Mouse (Mus musculus) limb, embryonic 15.5 days (tissue): ENCODE data around the gene Lyrm4. TPM values are rescaled to one million over a fixed set of nuclear protein-coding genes. Genes with fewer than 3 reads are reported as not detected.

Source experiments
- ATAC-seq: fragments of 200-750 bp; cut with Nextera tagmentation; 2 replicates; pipeline ENCODE4 v1.8.0; 2017; ENCODE audit warnings: low read depth, moderate TSS enrichment; ENCODE audit not compliant: insufficient number of reproducible peaks, low FRiP score, low TSS enrichment
- H3K27ac ChIP-seq: fragments of 300-500 bp; sonication (generic); 2 replicates; pipeline ENCODE4 v1.5.1; 2015; ENCODE audit warnings: moderate library complexity, mild to moderate bottlenecking, inconsistent platforms
- H3K27me3 ChIP-seq: fragments of 300-500 bp; sonication (generic); 2 replicates; pipeline ENCODE4 v1.6.1; 2015; ENCODE audit warnings: inconsistent platforms
- H3K36me3 ChIP-seq: fragments of 300-500 bp; sonication (generic); 2 replicates; pipeline ENCODE4 v1.6.1; 2015; ENCODE audit warnings: inconsistent platforms
- H3K4me1 ChIP-seq: fragments of 300-500 bp; sonication (generic); 2 replicates; pipeline ENCODE4 v1.6.1; 2015; ENCODE audit warnings: inconsistent platforms
- H3K4me2 ChIP-seq: fragments of 300-500 bp; sonication (generic); 2 replicates; pipeline ENCODE4 v1.6.1; 2015; ENCODE audit warnings: mild to moderate bottlenecking, inconsistent platforms
- H3K4me3 ChIP-seq: fragments of 300-500 bp; sonication (generic); 2 replicates; pipeline ENCODE4 v1.5.1; 2015; ENCODE audit warnings: mild to moderate bottlenecking, inconsistent platforms
- H3K9ac ChIP-seq: fragments of 300-500 bp; sonication (generic); 2 replicates; pipeline ENCODE4 v1.6.1; 2015; ENCODE audit warnings: inconsistent platforms
- H3K9me3 ChIP-seq: fragments of 300-500 bp; sonication (generic); 2 replicates; pipeline ENCODE4 v1.6.1; 2016; ENCODE audit warnings: inconsistent platforms
- WGBS: fragments of 180-500 bp; shearing (Covaris S2); methylation state at CpG from one replicate; pipeline ENCODE4 v1.1.7; 2015; 5-methylcytosine and 5-hydroxymethylcytosine counted together
- polyA plus RNA-seq: library from polyadenylated mRNA; unstranded; fragments of >200 nt; fragmentation: Nextera tagmentation; extraction: Ambion mirVana; gene quantifications from 2 replicates; pipeline ENCODE4 v1.2.1, GENCODE M21; 2015

Gene Lyrm4
- polyA plus RNA-seq, 1 experiment from 2014 or later = 21.3 TPM

- 61% methylated on average over 4 of the region's 4 CpGs for WGBS
- Histone ChIP-seq H3K36me3 (peaks cover 10% of the 10 kb centered on the region; the same call in 1 of the 2 replicates), H3K9me3 (no peaks in the 10 kb centered on the region), H3K4me3 (no peak overlapping the region), H3K4me2 (no peak overlapping the region), H3K9ac (no peak overlapping the region), H3K27me3 (no peaks in the 10 kb centered on the region), H3K4me1 (peaks cover 4% of the 10 kb centered on the region; the same call in 1 of the 2 replicates), H3K27ac (no peak overlapping the region)
- ATAC-seq = no peak
Observed at GRCm38 (mm10) chr13:36088168-36088567, 29.2 kb downstream of the Lyrm4 start.

- no peak overlapping the region for H3K27ac ChIP-seq
- 92% methylated on average over 2 of the region's 2 CpGs for WGBS
Observed at GRCm38 (mm10) chr13:36087427-36087826, 29.9 kb downstream of the Lyrm4 start.

GRCm38 (mm10) chr13:36086608-36087391 lies 30.5 kb downstream of the Lyrm4 start:
- no peaks in the 10 kb centered on the region for H3K27me3 ChIP-seq
- H3K4me1 ChIP-seq = peaks cover 4% of the 10 kb centered on the region; the same call in 1 of the 2 replicates
- H3K27ac ChIP-seq = no peak overlapping the region
- H3K4me3 ChIP-seq = no peak overlapping the region
- WGBS = 86% methylated on average over 5 of the region's 5 CpGs
- no peak overlapping the region for H3K4me2 ChIP-seq
- no peaks in the 10 kb centered on the region for H3K9me3 ChIP-seq
- no peak for ATAC-seq
- H3K36me3 ChIP-seq = peaks cover 6% of the 10 kb centered on the region; the same call in 1 of the 2 replicates
- no peak overlapping the region for H3K9ac ChIP-seq

More at GRCm38 (mm10) chr13:36087427-36087826, 29.9 kb downstream of the Lyrm4 start:
- Histone ChIP-seq H3K4me3 (no peak overlapping the region), H3K9me3 (no peaks in the 10 kb centered on the region), H3K36me3 (peaks cover 9% of the 10 kb centered on the region; the same call in 1 of the 2 replicates), H3K4me2 (no peak overlapping the region), H3K27me3 (no peaks in the 10 kb centered on the region), H3K9ac (no peak overlapping the region), H3K4me1 (peaks cover 4% of the 10 kb centered on the region; the same call in 1 of the 2 replicates)
- no peak for ATAC-seq

GRCm38 (mm10) chr13:36085971-36086370 lies 31.4 kb downstream of the Lyrm4 start:
- Histone ChIP-seq H3K4me1 (peaks cover 4% of the 10 kb centered on the region; the same call in 1 of the 2 replicates), H3K4me3 (no peak overlapping the region), H3K27me3 (no peaks in the 10 kb centered on the region), H3K9me3 (no peaks in the 10 kb centered on the region), H3K27ac (no peak overlapping the region), H3K9ac (no peak overlapping the region), H3K36me3 (peaks cover 2% of the 10 kb centered on the region; the same call in 1 of the 2 replicates), H3K4me2 (no peak overlapping the region)
- ATAC-seq = no peak
- 36% methylated on average over 3 of the region's 3 CpGs for WGBS

- no peaks in the 10 kb centered on the region for H3K27me3 ChIP-seq
- H3K36me3 ChIP-seq = no peaks in the 10 kb centered on the region
- H3K9me3 ChIP-seq = no peaks in the 10 kb centered on the region
- 62% methylated on average over 3 of the region's 3 CpGs for WGBS
- H3K9ac ChIP-seq = no peak overlapping the region
- H3K27ac ChIP-seq = no peak overlapping the region
- H3K4me3 ChIP-seq = no peak overlapping the region
- peaks cover 4% of the 10 kb centered on the region; the same call in 1 of the 2 replicates for H3K4me1 ChIP-seq
- no peak overlapping the region for H3K4me2 ChIP-seq
- no peak for ATAC-seq
Observed at GRCm38 (mm10) chr13:36084701-36085100, 32.6 kb downstream of the Lyrm4 start.

- Histone ChIP-seq H3K36me3 (no peaks in the 10 kb centered on the region), H3K4me1 (peaks cover 4% of the 10 kb centered on the region; the same call in 1 of the 2 replicates), H3K27ac (no peak overlapping the region), H3K9ac (no peak overlapping the region), H3K4me2 (no peak overlapping the region), H3K27me3 (no peaks in the 10 kb centered on the region), H3K9me3 (no peaks in the 10 kb centered on the region), H3K4me3 (no peak overlapping the region)
- no peak for ATAC-seq
- WGBS = 69% methylated on average over 3 of the region's 3 CpGs
Observed at GRCm38 (mm10) chr13:36081591-36081990, 35.7 kb downstream of the Lyrm4 start.

GRCm38 (mm10) chr13:36074484-36074883 lies 42.8 kb downstream of the Lyrm4 start:
- H3K9me3 ChIP-seq = no peaks in the 10 kb centered on the region
- no peak overlapping the region for H3K27ac ChIP-seq
- H3K4me1 ChIP-seq = no peaks in the 10 kb centered on the region
- ATAC-seq = no peak
- H3K4me3 ChIP-seq = no peak overlapping the region
- H3K27me3 ChIP-seq = no peaks in the 10 kb centered on the region
- H3K9ac ChIP-seq = no peak overlapping the region
- no peaks in the 10 kb centered on the region for H3K36me3 ChIP-seq
- no peak overlapping the region for H3K4me2 ChIP-seq
- 82% methylated on average over 3 of the region's 3 CpGs for WGBS

- Histone ChIP-seq H3K4me1 (no peaks in the 10 kb centered on the region), H3K4me3 (no peak overlapping the region), H3K36me3 (no peaks in the 10 kb centered on the region), H3K9me3 (no peaks in the 10 kb centered on the region), H3K4me2 (no peak overlapping the region), H3K27me3 (no peaks in the 10 kb centered on the region), H3K9ac (no peak overlapping the region), H3K27ac (no peak overlapping the region)
- 63% methylated on average over 2 of the region's 2 CpGs for WGBS
- no peak for ATAC-seq
Observed at GRCm38 (mm10) chr13:36066676-36067075, 50.6 kb downstream of the Lyrm4 start.

GRCm38 (mm10) chr13:36057489-36057888 lies 59.8 kb downstream of the Lyrm4 start:
- Histone ChIP-seq H3K27me3 (no peaks in the 10 kb centered on the region), H3K9me3 (no peaks in the 10 kb centered on the region), H3K9ac (no peak overlapping the region), H3K4me3 (no peak overlapping the region), H3K36me3 (no peaks in the 10 kb centered on the region), H3K27ac (no peak overlapping the region), H3K4me1 (no peaks in the 10 kb centered on the region), H3K4me2 (no peak overlapping the region)
- WGBS = 54% methylated on average over 2 of the region's 2 CpGs
- no peak for ATAC-seq

- ATAC-seq = no peak
- no peaks in the 10 kb centered on the region for H3K4me1 ChIP-seq
- no peak overlapping the region for H3K4me2 ChIP-seq
- WGBS = 91% methylated on average over 4 of the region's 4 CpGs
- H3K9ac ChIP-seq = no peak overlapping the region
- H3K4me3 ChIP-seq = no peak overlapping the region
- H3K36me3 ChIP-seq = no peaks in the 10 kb centered on the region
- H3K27ac ChIP-seq = no peak overlapping the region
- H3K27me3 ChIP-seq = no peaks in the 10 kb centered on the region
- H3K9me3 ChIP-seq = no peaks in the 10 kb centered on the region
Observed at GRCm38 (mm10) chr13:36056925-36057324, 60.4 kb downstream of the Lyrm4 start.

- H3K27me3 ChIP-seq = no peaks in the 10 kb centered on the region
- no peak overlapping the region for H3K9ac ChIP-seq
- H3K9me3 ChIP-seq = no peaks in the 10 kb centered on the region
- no peak overlapping the region for H3K27ac ChIP-seq
- 66% methylated on average over 1 of the region's 1 CpGs for WGBS
- no peak overlapping the region for H3K4me2 ChIP-seq
- no peaks in the 10 kb centered on the region for H3K36me3 ChIP-seq
- H3K4me1 ChIP-seq = no peaks in the 10 kb centered on the region
- ATAC-seq = no peak
- H3K4me3 ChIP-seq = no peak overlapping the region
Observed at GRCm38 (mm10) chr13:36056509-36056908, 60.8 kb downstream of the Lyrm4 start.

- no peak for ATAC-seq
- H3K9ac ChIP-seq = no peak overlapping the region
- H3K4me1 ChIP-seq = no peaks in the 10 kb centered on the region
- no peaks in the 10 kb centered on the region for H3K27me3 ChIP-seq
- H3K4me3 ChIP-seq = no peak overlapping the region
- H3K27ac ChIP-seq = no peak overlapping the region
- no peak overlapping the region for H3K4me2 ChIP-seq
- no peaks in the 10 kb centered on the region for H3K9me3 ChIP-seq
- 86% methylated on average over 4 of the region's 4 CpGs for WGBS
- H3K36me3 ChIP-seq = no peaks in the 10 kb centered on the region
Observed at GRCm38 (mm10) chr13:36035528-36035927, 81.8 kb downstream of the Lyrm4 start.
